8 mouse cellular contexts compared by ENCODE assay signal in genomic region chr2:61453490-61454281, GRCm38 (mm10).
A peak's percentile ranks its signal among the peaks of the same experiment; 100 is the strongest.
DNase-seq lines count a peak whose midpoint lies in the region; ATAC-seq lines count a peak whose summit lies in the region.

No protein-coding gene starts in this region.

- H3K4me1 ChIP-seq in hindbrain, embryonic 13.5 days (replicated peaks), result peaks cover 8% of the 10 kb centered on the region
- H3K4me1 ChIP-seq in limb, embryonic 15.5 days, result peaks cover 16% of the 10 kb centered on the region; the same call in 1 of the 2 replicates

- 43% methylated on average over 14 of the region's 14 CpGs for WGBS in hindbrain, embryonic 13.5 days
- 23% methylated on average over 14 of the region's 14 CpGs for WGBS in limb, embryonic 15.5 days

- H3K9me3 ChIP-seq in hindbrain, embryonic 13.5 days, result no peaks in the 10 kb centered on the region
- no peaks in the 10 kb centered on the region for H3K9me3 ChIP-seq in limb, embryonic 15.5 days

- peak overlapping the region; percentile 53 for H3K4me2 ChIP-seq in hindbrain, embryonic 13.5 days
- peak overlapping the region; percentile 56 for H3K4me2 ChIP-seq in limb, embryonic 15.5 days

- H3K27me3 ChIP-seq in hindbrain, embryonic 13.5 days, result no peaks in the 10 kb centered on the region
- no peaks in the 10 kb centered on the region for H3K27me3 ChIP-seq in limb, embryonic 15.5 days

- ATAC-seq in hindbrain, embryonic 13.5 days (ENCODE audit: low FRiP score), result peak; percentile 47
- ATAC-seq in limb, embryonic 15.5 days (ENCODE audit: insufficient number of reproducible peaks, low FRiP score, low TSS enrichment, low read depth), result peak; percentile 67

- peak; percentile 13 for DNase-seq in ZHBTc4 (ENCODE audit: low read depth, low spot score)
- DNase-seq in cerebellum, adult 9-10 months, result peak; percentile 13
- DNase-seq in gastrocnemius, adult 18-20 months (ENCODE audit: low spot score), result peak; percentile 51
- DNase-seq in retina, postnatal 1 day, result peak; percentile 58
- DNase-seq in frontal cortex, postnatal 36 days (ENCODE audit: low spot score in 2 of 2), result no peak
- no peak for DNase-seq in thymus, postnatal 14 days

- peak overlapping the region; percentile 77 for H3K27ac ChIP-seq in hindbrain, embryonic 13.5 days
- H3K27ac ChIP-seq in limb, embryonic 15.5 days, result peak overlapping the region; percentile 79

- no peaks in the 10 kb centered on the region for H3K36me3 ChIP-seq in hindbrain, embryonic 13.5 days
- no peaks in the 10 kb centered on the region for H3K36me3 ChIP-seq in limb, embryonic 15.5 days

- H3K9ac ChIP-seq in hindbrain, embryonic 13.5 days, result peak overlapping the region; percentile 53; the same call in 1 of the 2 replicates
- H3K9ac ChIP-seq in limb, embryonic 15.5 days, result no peak overlapping the region

- peak overlapping the region; percentile 34 for H3K4me3 ChIP-seq in hindbrain, embryonic 13.5 days
- peak overlapping the region; percentile 41 for H3K4me3 ChIP-seq in limb, embryonic 15.5 days

Comparison
In these comparisons a context has a peak if more than half of its experiments do, and no peak if none do; other contexts are left out.
1. DNase-seq: peak in ZHBTc4 (single experiment), cerebellum, adult 9-10 months (single experiment), gastrocnemius, adult 18-20 months (single experiment) and retina, postnatal 1 day (single experiment); none in frontal cortex, postnatal 36 days (0 of 2) and thymus, postnatal 14 days (single experiment).